Mouse (Mus musculus) hindbrain, embryonic 14.5 days (tissue): ENCODE results near the gene Tada2a. TPM values are rescaled to one million over a fixed set of nuclear protein-coding genes. Genes with fewer than 3 reads are reported as not detected.
A peak's percentile ranks its signal among the peaks of the same experiment; 100 is the strongest.

Experiments
- ATAC-seq: fragments of 200-750 bp; cut with Nextera tagmentation; 2 replicates; pipeline ENCODE4 v1.8.0; 2017; ENCODE audit warnings: moderate number of reproducible peaks, mild to moderate bottlenecking, moderate TSS enrichment, moderate library complexity; ENCODE audit not compliant: low FRiP score
- DNase-seq: peaks from one replicate; pipeline ENCODE4 v3.0.0-alpha.2; 2015; ENCODE audit warnings: low spot score
- H3K27ac ChIP-seq: fragments of 300-500 bp; sonication (generic); 2 replicates; pipeline ENCODE4 v1.5.1; 2014; ENCODE audit warnings: mild to moderate bottlenecking, moderate library complexity
- H3K27me3 ChIP-seq: fragments of 300-500 bp; sonication (generic); 2 replicates; pipeline ENCODE4 v1.6.1; 2014; ENCODE audit warnings: mild to moderate bottlenecking, low read length, mixed read lengths; ENCODE audit not compliant: control insufficient read depth, insufficient read depth
- H3K36me3 ChIP-seq: fragments of 300-500 bp; sonication (generic); replicated peaks from 2 replicates; pipeline ENCODE4 v1.6.1; 2014; ENCODE audit not compliant: control insufficient read depth, insufficient read depth
- H3K4me1 ChIP-seq: fragments of 300-500 bp; sonication (generic); replicated peaks from 2 replicates; pipeline ENCODE4 v1.6.1; 2014; ENCODE audit warnings: antibody characterized with exemption, low read length, mixed read lengths; ENCODE audit not compliant: control insufficient read depth, insufficient read depth
- H3K4me2 ChIP-seq: fragments of 300-500 bp; sonication (generic); replicated peaks from 2 replicates; pipeline ENCODE4 v1.6.1; 2014; ENCODE audit warnings: mild to moderate bottlenecking, moderate library complexity
- H3K4me3 ChIP-seq: fragments of 300-500 bp; sonication (generic); replicated peaks from 2 replicates; pipeline ENCODE4 v1.5.1; 2014; ENCODE audit warnings: mild to moderate bottlenecking, low read length
- H3K9ac ChIP-seq: fragments of 300-500 bp; sonication (generic); 2 replicates; pipeline ENCODE4 v1.6.1; 2014
- H3K9me3 ChIP-seq: fragments of 300-500 bp; sonication (generic); 2 replicates; pipeline ENCODE4 v1.6.1; 2016; ENCODE audit warnings: low read length; ENCODE audit not compliant: control insufficient read depth
- WGBS: fragments of 180-500 bp; shearing (Covaris S2); extraction: QIAGEN DNeasy Blood & Tissue Kit; methylation state at CpG from one replicate; pipeline ENCODE4 v1.1.7; 2014; 5-methylcytosine and 5-hydroxymethylcytosine counted together
- polyA plus RNA-seq: library from polyadenylated mRNA; unstranded; fragments of >200 nt; fragmentation: Nextera tagmentation; extraction: Ambion mirVana; gene quantifications from 2 replicates; pipeline ENCODE4 v1.2.1, GENCODE M21; 2014

The Tada2a gene
- polyA plus RNA-seq, 1 experiment from 2014 or later: 27.6 TPM

- no peak overlapping the region for H3K4me3 ChIP-seq
- 98% methylated on average over 2 of the region's 2 CpGs for WGBS
- no peaks in the 10 kb centered on the region for H3K36me3 ChIP-seq
- no peak overlapping the region for H3K9ac ChIP-seq
- no peaks in the 10 kb centered on the region for H3K9me3 ChIP-seq
- DNase-seq: no peak
- no peaks in the 10 kb centered on the region for H3K27me3 ChIP-seq
- H3K4me1 ChIP-seq: no peaks in the 10 kb centered on the region; the same call in 1 of the 2 replicates
- H3K27ac ChIP-seq: no peak overlapping the region
- H3K4me2 ChIP-seq: no peak overlapping the region
- no peak for ATAC-seq
These were observed 72.0 kb downstream of the Tada2a start for GRCm38 (mm10) chr11:84057418-84057817.

DNA sequence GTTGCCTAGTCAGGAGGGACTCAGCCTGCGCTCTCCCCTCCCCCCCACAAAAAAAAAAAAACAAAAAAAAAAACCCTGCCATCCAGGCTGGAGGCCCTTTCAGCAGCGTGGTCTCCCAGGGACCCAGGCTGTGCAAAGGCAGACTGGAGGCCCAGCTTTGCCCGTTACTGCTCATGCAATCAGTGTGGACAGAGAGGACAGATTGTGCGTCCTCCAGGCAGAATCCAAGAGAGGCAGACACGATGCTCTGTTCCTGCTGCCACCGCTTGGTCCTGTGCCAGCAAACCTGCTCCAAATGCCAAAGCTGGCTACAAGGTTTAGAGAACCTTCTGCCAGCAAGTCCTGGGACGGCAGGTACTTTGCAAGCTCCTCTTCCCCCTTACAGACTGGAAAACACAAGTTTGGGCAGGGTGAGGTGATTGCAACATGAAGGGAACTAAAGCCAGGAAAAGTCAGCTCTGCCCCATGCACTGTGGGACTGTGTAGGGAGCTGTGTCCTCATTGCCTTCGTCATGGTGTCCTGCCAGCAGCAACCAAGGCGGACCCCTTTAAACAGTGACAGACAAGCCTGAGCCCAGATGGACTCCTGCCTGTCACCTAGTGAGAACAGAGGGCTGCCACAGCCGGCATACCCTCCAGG, 75.8 kb downstream of the Tada2a start:
- 38% methylated on average over 10 of the region's 10 CpGs for WGBS
- no peak overlapping the region for H3K9ac ChIP-seq
- H3K4me2 ChIP-seq: no peak overlapping the region
- DNase-seq: peak; percentile 64
- no peaks in the 10 kb centered on the region for H3K27me3 ChIP-seq
- no peaks in the 10 kb centered on the region for H3K9me3 ChIP-seq
- no peak overlapping the region for H3K4me3 ChIP-seq
- no peaks in the 10 kb centered on the region for H3K36me3 ChIP-seq
- H3K27ac ChIP-seq: peak overlapping the region; percentile 22; the same call in 1 of the 2 replicates
- 0 out of 2 replicates have a peak, but pooled peaks have one; percentile 46 for ATAC-seq
- no peaks in the 10 kb centered on the region; the same call in 1 of the 2 replicates for H3K4me1 ChIP-seq

- ATAC-seq: no peak
- 87% methylated on average over 7 of the region's 7 CpGs for WGBS
- no peaks in the 10 kb centered on the region for H3K27me3 ChIP-seq
- H3K4me1 ChIP-seq: no peaks in the 10 kb centered on the region; the same call in 1 of the 2 replicates
- no peak for DNase-seq
- no peaks in the 10 kb centered on the region for H3K36me3 ChIP-seq
- H3K4me3 ChIP-seq: no peak overlapping the region
- H3K4me2 ChIP-seq: no peak overlapping the region
- H3K9ac ChIP-seq: no peak overlapping the region
- no peak overlapping the region for H3K27ac ChIP-seq
- no peaks in the 10 kb centered on the region for H3K9me3 ChIP-seq
These were observed 76.3 kb downstream of the Tada2a start for GRCm38 (mm10) chr11:84053055-84053454.

- Histone ChIP-seq H3K9me3 (no peaks in the 10 kb centered on the region), H3K9ac (no peak overlapping the region), H3K4me1 (peaks cover 18% of the 10 kb centered on the region), H3K27me3 (no peaks in the 10 kb centered on the region), H3K4me2 (no peak overlapping the region), H3K4me3 (no peak overlapping the region), H3K27ac (no peak overlapping the region), H3K36me3 (no peaks in the 10 kb centered on the region)
- 50% methylated on average over 10 of the region's 10 CpGs for WGBS
- ATAC-seq (no peak), DNase-seq (no peak)
These were observed 81.0 kb downstream of the Tada2a start for GRCm38 (mm10) chr11:84048411-84048810.

- Histone ChIP-seq H3K36me3 (no peaks in the 10 kb centered on the region), H3K4me2 (no peak overlapping the region), H3K9ac (no peak overlapping the region)
These were observed 82.1 kb downstream of the Tada2a start for GRCm38 (mm10) chr11:84047270-84047669.

DNA sequence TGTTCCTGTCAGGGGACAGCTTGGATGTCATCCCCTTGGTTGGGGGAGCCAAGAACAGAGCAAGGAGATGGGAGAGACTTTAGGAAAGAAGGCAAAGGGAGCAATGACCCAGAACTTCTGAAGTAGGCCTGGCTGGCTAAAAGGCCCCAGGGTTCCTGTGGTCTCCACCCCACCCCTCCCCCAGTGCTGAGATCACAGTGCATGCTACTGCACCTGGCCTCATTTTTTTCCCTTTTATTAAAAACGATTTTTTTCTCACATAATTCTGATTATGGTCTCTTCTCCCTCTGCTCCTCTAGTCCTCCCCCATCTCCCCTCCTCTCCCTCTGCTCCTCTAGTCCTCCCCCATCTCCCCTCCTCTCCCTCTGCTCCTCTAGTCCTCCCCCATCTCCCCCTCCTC, 84.4 kb downstream of the Tada2a start:
- Histone ChIP-seq H3K4me3 (no peak overlapping the region), H3K9me3 (no peaks in the 10 kb centered on the region), H3K4me2 (no peak overlapping the region), H3K9ac (no peak overlapping the region), H3K27ac (no peak overlapping the region), H3K27me3 (no peaks in the 10 kb centered on the region), H3K4me1 (peaks cover 28% of the 10 kb centered on the region), H3K36me3 (peaks cover 21% of the 10 kb centered on the region)
- ATAC-seq (no peak), DNase-seq (no peak)
- 36% methylated on average over 1 of the region's 1 CpGs for WGBS

More at GRCm38 (mm10) chr11:84047270-84047669, 82.1 kb downstream of the Tada2a start:
- Histone ChIP-seq H3K4me1 (peaks cover 28% of the 10 kb centered on the region), H3K4me3 (no peak overlapping the region), H3K27ac (no peak overlapping the region), H3K27me3 (no peaks in the 10 kb centered on the region), H3K9me3 (no peaks in the 10 kb centered on the region)
- no peak for ATAC-seq
- no peak for DNase-seq
- 68% methylated on average over 4 of the region's 4 CpGs for WGBS

DNA sequence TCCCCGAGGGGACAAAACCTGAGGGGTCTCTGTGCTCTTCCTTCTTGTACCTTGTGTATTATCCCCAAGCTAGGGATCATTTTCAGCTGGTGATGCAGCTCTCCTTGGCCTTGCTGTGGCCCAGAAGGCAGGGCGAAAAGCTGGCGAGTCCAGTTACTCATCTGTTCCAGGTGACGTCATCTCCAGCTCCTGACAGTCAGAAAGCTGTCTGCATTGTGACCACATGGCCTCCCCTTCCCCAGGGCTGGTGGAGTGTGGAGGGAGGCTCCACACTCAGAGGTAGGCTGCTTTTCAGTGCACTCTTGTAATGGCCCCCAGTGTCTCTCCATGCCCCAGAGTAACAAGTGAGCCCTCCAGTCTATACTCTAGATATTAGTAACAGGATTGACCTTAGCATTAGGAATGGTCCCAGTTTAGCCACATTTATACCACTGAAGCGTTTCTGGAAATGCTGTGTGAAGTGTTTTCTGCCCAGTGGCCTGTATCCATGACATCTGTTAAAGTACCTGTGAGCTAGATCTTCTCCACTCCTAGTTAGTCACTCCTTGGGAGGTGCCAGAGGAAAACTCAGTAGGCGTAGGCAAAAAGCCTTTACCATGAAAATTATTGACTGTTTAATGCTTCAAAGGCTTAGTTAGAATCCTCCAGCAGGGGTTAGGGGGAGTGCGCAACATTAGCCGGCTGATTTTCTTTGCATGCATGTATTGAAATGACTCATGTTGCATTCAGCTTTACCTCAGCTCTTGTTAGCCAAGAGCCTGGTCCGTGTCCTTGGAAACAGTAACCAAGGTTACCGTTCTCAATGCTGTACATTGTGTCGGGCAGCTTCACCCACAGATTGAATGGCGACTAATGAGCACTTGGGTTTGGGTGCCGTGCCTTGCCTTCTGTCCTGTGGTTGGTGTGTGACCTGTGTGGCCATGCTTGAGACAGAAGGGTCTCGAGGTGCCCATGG, 86.3 kb downstream of the Tada2a start:
- peak; percentile 78 for DNase-seq
- H3K4me3 ChIP-seq: no peak overlapping the region
- H3K36me3 ChIP-seq: peaks cover 38% of the 10 kb centered on the region
- peak; percentile 85 for ATAC-seq
- no peaks in the 10 kb centered on the region for H3K27me3 ChIP-seq
- peak overlapping the region; percentile 86 for H3K27ac ChIP-seq
- peak overlapping the region; percentile 25; the same call in 1 of the 2 replicates for H3K9ac ChIP-seq
- H3K4me1 ChIP-seq: peaks cover 28% of the 10 kb centered on the region
- H3K9me3 ChIP-seq: no peaks in the 10 kb centered on the region
- 13% methylated on average over 14 of the region's 14 CpGs for WGBS
- H3K4me2 ChIP-seq: 0 out of 2 replicates have a peak overlapping the region, but pooled peaks have one; percentile 0

DNA sequence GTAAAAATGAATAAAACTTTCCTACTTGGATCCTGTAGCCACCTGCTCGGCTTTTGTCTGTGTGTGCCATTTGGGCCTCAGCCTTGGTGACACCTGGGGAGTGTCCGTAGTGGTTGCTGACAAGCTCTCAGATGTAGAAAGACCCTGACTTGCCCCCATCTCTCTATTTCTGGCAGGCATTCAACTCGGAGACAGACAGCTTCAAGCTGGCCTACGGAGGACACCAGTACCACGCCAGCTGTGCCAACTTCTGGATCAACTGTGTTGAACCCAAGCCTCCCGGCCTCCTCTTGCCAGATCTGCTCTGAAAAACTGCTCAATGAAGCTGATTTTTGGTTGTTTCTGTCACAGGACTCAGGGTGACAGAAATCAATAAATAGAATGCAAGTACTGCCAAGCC, 88.8 kb downstream of the Tada2a start:
- Histone ChIP-seq H3K27ac (no peak overlapping the region), H3K9me3 (no peaks in the 10 kb centered on the region), H3K4me2 (no peak overlapping the region), H3K4me1 (peaks cover 21% of the 10 kb centered on the region), H3K36me3 (peaks cover 51% of the 10 kb centered on the region), H3K9ac (no peak overlapping the region), H3K4me3 (no peak overlapping the region), H3K27me3 (no peaks in the 10 kb centered on the region)
- ATAC-seq: no peak
- 66% methylated on average over 6 of the region's 6 CpGs for WGBS
- DNase-seq: no peak

GRCm38 (mm10) chr11:84033671-84034070, 95.7 kb downstream of the Tada2a start:
- WGBS: 92% methylated on average over 5 of the region's 5 CpGs
- no peaks in the 10 kb centered on the region for H3K9me3 ChIP-seq
- DNase-seq (no peak), ATAC-seq (no peak)
- H3K36me3 ChIP-seq: peaks cover 77% of the 10 kb centered on the region
- no peaks in the 10 kb centered on the region for H3K4me1 ChIP-seq
- no peak overlapping the region for H3K4me2 ChIP-seq
- no peak overlapping the region for H3K9ac ChIP-seq
- no peak overlapping the region for H3K4me3 ChIP-seq
- H3K27me3 ChIP-seq: no peaks in the 10 kb centered on the region
- no peak overlapping the region for H3K27ac ChIP-seq
